18 mouse cellular contexts compared by ENCODE assay signal in genomic region chr13:9022623-9023022, GRCm38 (mm10). TPM values are rescaled to one million over a fixed set of nuclear protein-coding genes. Genes with fewer than 3 reads are reported as not detected.
DNase-seq lines count a peak whose midpoint lies in the region; ATAC-seq and TF ChIP-seq lines count a peak whose summit lies in the region.
"Had no signal": no experiment of that assay in that cellular context is flagged by ENCODE, and none has a peak within 500 bp of the region (broad histone marks: within the 10 kb centered on the region; RNA-seq: fewer than 3 reads in every experiment).

No protein-coding gene starts in this region.

- peak; percentile 50 for DNase-seq in G1E (ENCODE audit: low spot score)
- peak; percentile 31 for DNase-seq in splenic B cell, adult 2 months (ENCODE audit: low read depth, low spot score)
- no peak for DNase-seq in ovary, adult 18-20 months (ENCODE audit: low spot score)
- DNase-seq in left cerebral cortex, postnatal 25 days (ENCODE audit: low spot score in 2 of 2), result no peak
- DNase-seq in urinary bladder, postnatal 25 days (ENCODE audit: low spot score), result no peak
- DNase-seq: cerebellum, adult 9-11 months; forebrain, postnatal 0 days; heart, postnatal 10 days had no signal

- no peak for TF ChIP-seq CTCF in G1E (IDR thresholded peaks at IDR 0.05; ENCODE audit: low read depth, low read length)

- no peaks in the 10 kb centered on the region for H3K9me3 ChIP-seq in G1E (replicated peaks)
- H3K9me3 ChIP-seq in liver, embryonic 15.5 days (replicated peaks), result no peaks in the 10 kb centered on the region
- H3K9me3 ChIP-seq in midbrain, embryonic 16.5 days (replicated peaks; ENCODE audit: control insufficient read depth, low read length, poor library complexity, severe bottlenecking), result no peaks in the 10 kb centered on the region
- H3K9me3 ChIP-seq: limb, embryonic 12.5 days; lung, embryonic 15.5 days had no signal

- peaks cover 48% of the 10 kb centered on the region for H3K4me1 ChIP-seq in G1E (ENCODE audit: insufficient read depth, low read depth, low read length)
- peaks cover 52% of the 10 kb centered on the region for H3K4me1 ChIP-seq in liver, embryonic 15.5 days (replicated peaks)
- no peaks in the 10 kb centered on the region for H3K4me1 ChIP-seq in midbrain, embryonic 16.5 days (ENCODE audit: control insufficient read depth, insufficient read depth, low read length)
- H3K4me1 ChIP-seq: limb, embryonic 12.5 days; lung, embryonic 15.5 days had no signal

- H3K27me3 ChIP-seq in G1E (ENCODE audit: insufficient read depth, low read length), result peaks cover 3% of the 10 kb centered on the region; the same call in 1 of the 2 replicates
- H3K27me3 ChIP-seq in liver, embryonic 15.5 days, result no peaks in the 10 kb centered on the region
- H3K27me3 ChIP-seq in splenic B cell, adult 2 months (ENCODE audit: control insufficient read depth, insufficient read depth, low read length, poor library complexity, severe bottlenecking), result no peaks in the 10 kb centered on the region
- no peaks in the 10 kb centered on the region for H3K27me3 ChIP-seq in midbrain, embryonic 16.5 days (ENCODE audit: control insufficient read depth, insufficient read depth, low read depth, low read length)
- H3K27me3 ChIP-seq: limb, embryonic 12.5 days; lung, embryonic 15.5 days had no signal

- no peak overlapping the region for H3K4me3 ChIP-seq in G1E (ENCODE audit: low read depth, low read length)
- no peak overlapping the region for H3K4me3 ChIP-seq in liver, embryonic 15.5 days (replicated peaks)
- no peak overlapping the region for H3K4me3 ChIP-seq in midbrain, embryonic 16.5 days (ENCODE audit: low read depth, low read length)
- H3K4me3 ChIP-seq: layer of hippocampus, adult 2 months; left cerebral cortex, adult 2 months; limb, embryonic 12.5 days; lung, embryonic 15.5 days; myocyte had no signal

- intact Hi-C loops in left cerebral cortex, postnatal 25 days (cut with DNase I), result no loop called here

- no peaks in the 10 kb centered on the region for H3K36me3 ChIP-seq in G1E (replicated peaks)
- H3K36me3 ChIP-seq in liver, embryonic 15.5 days (replicated peaks), result no peaks in the 10 kb centered on the region
- H3K36me3 ChIP-seq in splenic B cell, adult 2 months (ENCODE audit: control insufficient read depth, insufficient read depth, low read length, poor library complexity, severe bottlenecking), result no peaks in the 10 kb centered on the region
- no peaks in the 10 kb centered on the region for H3K36me3 ChIP-seq in midbrain, embryonic 16.5 days (ENCODE audit: control insufficient read depth, insufficient read depth, low read length)
- H3K36me3 ChIP-seq: limb, embryonic 12.5 days; lung, embryonic 15.5 days had no signal

- H3K27ac ChIP-seq in liver, embryonic 15.5 days (replicated peaks), result no peak overlapping the region
- no peak overlapping the region for H3K27ac ChIP-seq in midbrain, embryonic 16.5 days (ENCODE audit: low read length)
- H3K27ac ChIP-seq: hindbrain, postnatal 0 days; layer of hippocampus, adult 2 months; left cerebral cortex, adult 2 months; limb, embryonic 12.5 days; lung, embryonic 15.5 days had no signal

- WGBS in liver, embryonic 15.5 days (ENCODE audit: insufficient replicate concordance), result 29% methylated on average over 1 of the region's 1 CpGs
- 95% methylated on average over 1 of the region's 1 CpGs for WGBS in midbrain, embryonic 16.5 days

- no peak overlapping the region for H3K9ac ChIP-seq in liver, embryonic 15.5 days
- H3K9ac ChIP-seq in midbrain, embryonic 16.5 days (ENCODE audit: low read depth, low read length), result no peak overlapping the region
- H3K9ac ChIP-seq: forebrain, postnatal 0 days; limb, embryonic 12.5 days; lung, embryonic 15.5 days had no signal

- ATAC-seq in G1E (ENCODE audit: extremely low read depth, insufficient number of reproducible peaks, low FRiP score, poor library complexity, severe bottlenecking), result peak; percentile 81
- ATAC-seq in granulocyte monocyte progenitor cell, adult 5-6 weeks (replicated peaks; ENCODE audit: poor library complexity, severe bottlenecking), result peak; percentile 98
- 0 out of 2 replicates have a peak, but pooled peaks have one; percentile 9 for ATAC-seq in liver, embryonic 15.5 days (ENCODE audit: insufficient read depth)
- ATAC-seq in midbrain, embryonic 16.5 days, result no peak
- ATAC-seq: forebrain, postnatal 0 days; hindbrain, postnatal 0 days had no signal

- no peak overlapping the region for H3K4me2 ChIP-seq in liver, embryonic 15.5 days
- no peak overlapping the region for H3K4me2 ChIP-seq in midbrain, embryonic 16.5 days (ENCODE audit: low read length)
- H3K4me2 ChIP-seq: limb, embryonic 12.5 days; lung, embryonic 15.5 days; midbrain, embryonic 11.5 days had no signal

RNA-seq across cellular contexts. Expression of gene Gtpbp4, which starts 26.7 kb away (rescaled TPM):
- total RNA-seq in G1E (2014; fragmentation: Nextera tagmentation) (296 and 321 TPM in 2 replicates), G1E (2017) (182 and 214 TPM in 2 replicates)
- 6.8 and 9.5 TPM in 2 replicates for polyA plus RNA-seq in G1E (2012)
- 71.1 and 85.6 TPM in 2 replicates for total RNA-seq in granulocyte monocyte progenitor cell, adult 5-6 weeks (2014; fragmentation: Nextera tagmentation)
- total RNA-seq in granulocyte monocyte progenitor cell, adult 5-6 weeks (2017), result 155 and 169 TPM in 2 replicates
- 34.9 and 35.9 TPM in 2 replicates for polyA plus RNA-seq in liver, embryonic 15.5 days (2015; fragmentation: Nextera tagmentation; extraction: Ambion mirVana)
- total RNA-seq in left cerebral cortex, postnatal 25 days (2021), result 10 to 100 TPM; 39.0 to 39.2 TPM
- polyA plus RNA-seq in midbrain, embryonic 16.5 days (2015; fragmentation: Nextera tagmentation; extraction: Ambion mirVana), result 57.0 and 63.2 TPM in 2 replicates

Comparison
In these comparisons a context has a peak if more than half of its experiments do, and no peak if none do; other contexts are left out.
1. DNase-seq: peak in G1E (single experiment) and splenic B cell, adult 2 months (single experiment); none in ovary, adult 18-20 months (single experiment), left cerebral cortex, postnatal 25 days (0 of 2) and urinary bladder, postnatal 25 days (single experiment).